Mouse (Mus musculus): ENCODE results near the gene Fmo1. TPM values are rescaled to one million over a fixed set of nuclear protein-coding genes. Genes with fewer than 3 reads are reported as not detected.

The Fmo1 gene
- polyA plus RNA-seq, 1 experiment from 2014 or later = 7.8 TPM

GRCm38 (mm10) chr1:162831838-162832573, 34.4 kb downstream of the Fmo1 start:
- Histone ChIP-seq H3K4me3 (ENCODE audit: low read depth, low read length) (no peak overlapping the region), H3K27ac (replicated peaks; ENCODE audit: low read depth, low read length) (0 out of 2 replicates have a peak overlapping the region, but pooled peaks have one; percentile 35), H3K9ac (replicated peaks; ENCODE audit: low read length) (0 out of 2 replicates have a peak overlapping the region, but pooled peaks have one; percentile 28), H3K27me3 (ENCODE audit: control insufficient read depth, insufficient read depth, low read length) (no peaks in the 10 kb centered on the region), H3K9me3 (replicated peaks; ENCODE audit: control insufficient read depth, low read length) (no peaks in the 10 kb centered on the region), H3K4me1 (ENCODE audit: control insufficient read depth, insufficient read depth, low read length) (no peaks in the 10 kb centered on the region), H3K36me3 (replicated peaks; ENCODE audit: control insufficient read depth, insufficient read depth, low read depth, low read length) (no peaks in the 10 kb centered on the region), H3K4me2 (ENCODE audit: low read depth, low read length) (no peak overlapping the region)
- 4% methylated on average over 5 of the region's 5 CpGs for WGBS
- peak; percentile 63 for DNase-seq (ENCODE audit: low spot score)
- ATAC-seq (replicated peaks; ENCODE audit: insufficient number of reproducible peaks, low FRiP score, low TSS enrichment, low read depth) = peak; percentile 94

GRCm38 (mm10) chr1:162819280-162819679, 47.1 kb downstream of the Fmo1 start:
- Histone ChIP-seq H3K9ac (replicated peaks; ENCODE audit: low read length) (no peak overlapping the region), H3K9me3 (replicated peaks; ENCODE audit: control insufficient read depth, low read length) (no peaks in the 10 kb centered on the region), H3K4me1 (ENCODE audit: control insufficient read depth, insufficient read depth, low read length) (no peaks in the 10 kb centered on the region), H3K27me3 (ENCODE audit: control insufficient read depth, insufficient read depth, low read length) (no peaks in the 10 kb centered on the region), H3K27ac (replicated peaks; ENCODE audit: low read depth, low read length) (no peak overlapping the region), H3K4me3 (ENCODE audit: low read depth, low read length) (no peak overlapping the region), H3K4me2 (ENCODE audit: low read depth, low read length) (no peak overlapping the region), H3K36me3 (replicated peaks; ENCODE audit: control insufficient read depth, insufficient read depth, low read depth, low read length) (no peaks in the 10 kb centered on the region)
- ATAC-seq (replicated peaks; ENCODE audit: insufficient number of reproducible peaks, low FRiP score, low TSS enrichment, low read depth) (no peak), DNase-seq (ENCODE audit: low spot score) (no peak)
- 96% methylated on average over 5 of the region's 5 CpGs for WGBS

GRCm38 (mm10) chr1:162815381-162816127, 50.9 kb downstream of the Fmo1 start:
- ATAC-seq (replicated peaks; ENCODE audit: insufficient number of reproducible peaks, low FRiP score, low TSS enrichment, low read depth) (no peak), DNase-seq (ENCODE audit: low spot score) (no peak)
- H3K4me2 ChIP-seq (ENCODE audit: low read depth, low read length) = no peak overlapping the region
- H3K4me1 ChIP-seq (ENCODE audit: control insufficient read depth, insufficient read depth, low read length) = no peaks in the 10 kb centered on the region
- WGBS = 81% methylated on average over 10 of the region's 10 CpGs
- no peak overlapping the region for H3K9ac ChIP-seq (replicated peaks; ENCODE audit: low read length)
- no peaks in the 10 kb centered on the region for H3K27me3 ChIP-seq (ENCODE audit: control insufficient read depth, insufficient read depth, low read length)
- no peaks in the 10 kb centered on the region for H3K9me3 ChIP-seq (replicated peaks; ENCODE audit: control insufficient read depth, low read length)
- no peaks in the 10 kb centered on the region for H3K36me3 ChIP-seq (replicated peaks; ENCODE audit: control insufficient read depth, insufficient read depth, low read depth, low read length)
- H3K27ac ChIP-seq (replicated peaks; ENCODE audit: low read depth, low read length) = no peak overlapping the region
- no peak overlapping the region for H3K4me3 ChIP-seq (ENCODE audit: low read depth, low read length)

- no peaks in the 10 kb centered on the region for H3K36me3 ChIP-seq (replicated peaks; ENCODE audit: control insufficient read depth, insufficient read depth, low read depth, low read length)
- no peak overlapping the region for H3K4me2 ChIP-seq (ENCODE audit: low read depth, low read length)
- H3K27ac ChIP-seq (replicated peaks; ENCODE audit: low read depth, low read length) = no peak overlapping the region
- ATAC-seq (replicated peaks; ENCODE audit: insufficient number of reproducible peaks, low FRiP score, low TSS enrichment, low read depth) (no peak), DNase-seq (ENCODE audit: low spot score) (no peak)
- WGBS = 79% methylated on average over 4 of the region's 4 CpGs
- H3K4me3 ChIP-seq (ENCODE audit: low read depth, low read length) = no peak overlapping the region
- H3K9me3 ChIP-seq (replicated peaks; ENCODE audit: control insufficient read depth, low read length) = no peaks in the 10 kb centered on the region
- no peaks in the 10 kb centered on the region for H3K4me1 ChIP-seq (ENCODE audit: control insufficient read depth, insufficient read depth, low read length)
- no peaks in the 10 kb centered on the region for H3K27me3 ChIP-seq (ENCODE audit: control insufficient read depth, insufficient read depth, low read length)
- H3K9ac ChIP-seq (replicated peaks; ENCODE audit: low read length) = no peak overlapping the region
Measured at GRCm38 (mm10) chr1:162814932-162815331, 51.5 kb downstream of the Fmo1 start.

GRCm38 (mm10) chr1:162813836-162814156, 52.6 kb downstream of the Fmo1 start, which contains the start of gene Fmo4:
TSS of gene Fmo4 (minus strand) at chr1:162813972.
- H3K4me2 ChIP-seq (ENCODE audit: low read depth, low read length) = no peak within 1 kb of the TSS
- 53% methylated on average over 8 of the region's 8 CpGs for WGBS
- H3K27me3 ChIP-seq (ENCODE audit: control insufficient read depth, insufficient read depth, low read length) = no peaks in the 10 kb centered on the region
- H3K9ac ChIP-seq (replicated peaks; ENCODE audit: low read length) = no peak within 1 kb of the TSS
- no peak within 1 kb of the TSS for H3K27ac ChIP-seq (replicated peaks; ENCODE audit: low read depth, low read length)
- H3K4me3 ChIP-seq (ENCODE audit: low read depth, low read length) = no peak within 1 kb of the TSS
- no peaks in the 10 kb centered on the region for H3K4me1 ChIP-seq (ENCODE audit: control insufficient read depth, insufficient read depth, low read length)
- H3K9me3 ChIP-seq (replicated peaks; ENCODE audit: control insufficient read depth, low read length) = no peaks in the 10 kb centered on the region
- DNase-seq (ENCODE audit: low spot score) (peak; percentile 47), ATAC-seq (replicated peaks; ENCODE audit: insufficient number of reproducible peaks, low FRiP score, low TSS enrichment, low read depth) (no peak)
- no peaks in the 10 kb centered on the region for H3K36me3 ChIP-seq (replicated peaks; ENCODE audit: control insufficient read depth, insufficient read depth, low read depth, low read length)

GRCm38 (mm10) chr1:162813143-162813835, 53.1 kb downstream of the Fmo1 start:
- Histone ChIP-seq H3K4me1 (ENCODE audit: control insufficient read depth, insufficient read depth, low read length) (no peaks in the 10 kb centered on the region), H3K4me3 (ENCODE audit: low read depth, low read length) (no peak overlapping the region), H3K27me3 (ENCODE audit: control insufficient read depth, insufficient read depth, low read length) (no peaks in the 10 kb centered on the region), H3K27ac (replicated peaks; ENCODE audit: low read depth, low read length) (no peak overlapping the region), H3K4me2 (ENCODE audit: low read depth, low read length) (no peak overlapping the region), H3K9me3 (replicated peaks; ENCODE audit: control insufficient read depth, low read length) (no peaks in the 10 kb centered on the region), H3K36me3 (replicated peaks; ENCODE audit: control insufficient read depth, insufficient read depth, low read depth, low read length) (no peaks in the 10 kb centered on the region), H3K9ac (replicated peaks; ENCODE audit: low read length) (no peak overlapping the region)
- ATAC-seq (replicated peaks; ENCODE audit: insufficient number of reproducible peaks, low FRiP score, low TSS enrichment, low read depth) (no peak), DNase-seq (ENCODE audit: low spot score) (no peak)
- 88% methylated on average over 9 of the region's 9 CpGs for WGBS

GRCm38 (mm10) chr1:162808541-162808940, 57.9 kb downstream of the Fmo1 start:
- H3K9ac ChIP-seq (replicated peaks; ENCODE audit: low read length) = no peak overlapping the region
- H3K27me3 ChIP-seq (ENCODE audit: control insufficient read depth, insufficient read depth, low read length) = no peaks in the 10 kb centered on the region
- no peak overlapping the region for H3K4me2 ChIP-seq (ENCODE audit: low read depth, low read length)
- H3K4me1 ChIP-seq (ENCODE audit: control insufficient read depth, insufficient read depth, low read length) = no peaks in the 10 kb centered on the region
- no peaks in the 10 kb centered on the region for H3K9me3 ChIP-seq (replicated peaks; ENCODE audit: control insufficient read depth, low read length)
- DNase-seq (ENCODE audit: low spot score) (no peak), ATAC-seq (replicated peaks; ENCODE audit: insufficient number of reproducible peaks, low FRiP score, low TSS enrichment, low read depth) (no peak)
- H3K4me3 ChIP-seq (ENCODE audit: low read depth, low read length) = no peak overlapping the region
- H3K27ac ChIP-seq (replicated peaks; ENCODE audit: low read depth, low read length) = no peak overlapping the region
- WGBS = 84% methylated on average over 3 of the region's 3 CpGs
- no peaks in the 10 kb centered on the region for H3K36me3 ChIP-seq (replicated peaks; ENCODE audit: control insufficient read depth, insufficient read depth, low read depth, low read length)

- H3K4me3 ChIP-seq (ENCODE audit: low read depth, low read length) = no peak overlapping the region
- no peaks in the 10 kb centered on the region for H3K9me3 ChIP-seq (replicated peaks; ENCODE audit: control insufficient read depth, low read length)
- 85% methylated on average over 5 of the region's 5 CpGs for WGBS
- ATAC-seq (replicated peaks; ENCODE audit: insufficient number of reproducible peaks, low FRiP score, low TSS enrichment, low read depth) (no peak), DNase-seq (ENCODE audit: low spot score) (no peak)
- H3K27me3 ChIP-seq (ENCODE audit: control insufficient read depth, insufficient read depth, low read length) = no peaks in the 10 kb centered on the region
- H3K36me3 ChIP-seq (replicated peaks; ENCODE audit: control insufficient read depth, insufficient read depth, low read depth, low read length) = no peaks in the 10 kb centered on the region
- H3K4me2 ChIP-seq (ENCODE audit: low read depth, low read length) = no peak overlapping the region
- no peak overlapping the region for H3K9ac ChIP-seq (replicated peaks; ENCODE audit: low read length)
- no peaks in the 10 kb centered on the region for H3K4me1 ChIP-seq (ENCODE audit: control insufficient read depth, insufficient read depth, low read length)
- H3K27ac ChIP-seq (replicated peaks; ENCODE audit: low read depth, low read length) = no peak overlapping the region
Measured at GRCm38 (mm10) chr1:162807441-162807840, 59.0 kb downstream of the Fmo1 start.

Measured in embryonic facial prominence, embryonic 11.5 days (tissue).